Comparison of ENCODE assay signal across 15 mouse cellular contexts in genomic region chr7:126251698-126252097, GRCm38 (mm10). TPM values are rescaled to one million over a fixed set of nuclear protein-coding genes. Genes with fewer than 3 reads are reported as not detected.
DNase-seq lines count a peak whose midpoint lies in the region; ATAC-seq lines count a peak whose summit lies in the region.
"Had no signal": no experiment of that assay in that cellular context is flagged by ENCODE, and none has a peak within 500 bp of the region (broad histone marks: within the 10 kb centered on the region; RNA-seq: fewer than 3 reads in every experiment).

No protein-coding gene starts in this region.

- intact Hi-C loops in heart, postnatal 14 days (cut with DNase I) = no loop called here

- ATAC-seq in hindbrain, embryonic 14.5 days (ENCODE audit: low FRiP score) = no peak
- ATAC-seq: forebrain, embryonic 13.5 days had no signal

- no peaks in the 10 kb centered on the region for H3K9me3 ChIP-seq in hindbrain, embryonic 14.5 days (ENCODE audit: control insufficient read depth, low read length)
- H3K9me3 ChIP-seq: embryonic facial prominence, embryonic 15.5 days; forebrain, embryonic 13.5 days; neural tube, embryonic 15.5 days had no signal

- no peaks in the 10 kb centered on the region for H3K36me3 ChIP-seq in hindbrain, embryonic 14.5 days (replicated peaks; ENCODE audit: control insufficient read depth, insufficient read depth)
- H3K36me3 ChIP-seq: embryonic facial prominence, embryonic 15.5 days; neural tube, embryonic 15.5 days had no signal

- no peak overlapping the region for H3K27ac ChIP-seq in hindbrain, embryonic 14.5 days
- H3K27ac ChIP-seq: embryonic facial prominence, embryonic 15.5 days; forebrain, embryonic 13.5 days; kidney, postnatal 0 days; neural tube, embryonic 15.5 days; stomach, postnatal 0 days had no signal

- DNase-seq in cerebellum, adult 11-12 months = peak; percentile 91
- DNase-seq in cerebellum, adult 9-10 months = peak; percentile 95
- DNase-seq in gastrocnemius, postnatal 25 days = peak; percentile 80
- peak; percentile 50 to 60 for DNase-seq in heart, postnatal 14 days
- DNase-seq in urinary bladder, postnatal 36 days (ENCODE audit: low spot score in 2 of 2) = no peak
- DNase-seq in hindbrain, embryonic 14.5 days (ENCODE audit: low spot score) = no peak
- no peak for DNase-seq in adrenal gland, postnatal 4 days (ENCODE audit: low spot score in 2 of 2)
- DNase-seq: layer of hippocampus, adult 9-11 months; lung, postnatal 10 days; spleen, adult 18-20 months had no signal

- 76% methylated on average over 3 of the region's 3 CpGs for WGBS in hindbrain, embryonic 14.5 days

- no peak overlapping the region for H3K9ac ChIP-seq in hindbrain, embryonic 14.5 days
- H3K9ac ChIP-seq: embryonic facial prominence, embryonic 15.5 days; forebrain, embryonic 13.5 days; neural tube, embryonic 15.5 days had no signal

- no peaks in the 10 kb centered on the region for H3K27me3 ChIP-seq in hindbrain, embryonic 14.5 days (ENCODE audit: control insufficient read depth, insufficient read depth, low read length)
- H3K27me3 ChIP-seq: neural tube, embryonic 15.5 days had no signal

- no peak overlapping the region for H3K4me2 ChIP-seq in hindbrain, embryonic 14.5 days (replicated peaks)
- H3K4me2 ChIP-seq: embryonic facial prominence, embryonic 15.5 days; forebrain, embryonic 13.5 days; neural tube, embryonic 15.5 days had no signal

- peaks cover 6% of the 10 kb centered on the region for H3K4me1 ChIP-seq in hindbrain, embryonic 14.5 days (replicated peaks; ENCODE audit: control insufficient read depth, insufficient read depth, low read length)

- H3K4me3 ChIP-seq in hindbrain, embryonic 14.5 days (replicated peaks; ENCODE audit: low read length) = no peak overlapping the region
- H3K4me3 ChIP-seq: embryonic facial prominence, embryonic 15.5 days; forebrain, embryonic 13.5 days; neural tube, embryonic 15.5 days had no signal

RNA-seq across cellular contexts. Expression of gene Sbk1, which starts 20.7 kb away (rescaled TPM):
- total RNA-seq in gastrocnemius, postnatal 25 days (2021) = 10 to 100 TPM; 22.2 to 25.0 TPM
- total RNA-seq in heart, postnatal 14 days (2021) = 10 to 100 TPM; 77.7 to 82.2 TPM
- polyA plus RNA-seq in hindbrain, embryonic 14.5 days (2014; fragmentation: Nextera tagmentation; extraction: Ambion mirVana) = 290 and 319 TPM in 2 replicates
- 10 to 100 TPM; 60.4 to 60.6 TPM for total RNA-seq in adrenal gland, postnatal 4 days (2021)

RNA-seq across cellular contexts. Expression of gene Xpo6, which starts 51.4 kb away (rescaled TPM):
- total RNA-seq in gastrocnemius, postnatal 25 days (2021) = 10 to 100 TPM; 15.8 to 16.0 TPM
- total RNA-seq in heart, postnatal 14 days (2021) = 10 to 100 TPM; 34.8 to 36.3 TPM
- 63.9 and 69.3 TPM in 2 replicates for polyA plus RNA-seq in hindbrain, embryonic 14.5 days (2014; fragmentation: Nextera tagmentation; extraction: Ambion mirVana)
- total RNA-seq in adrenal gland, postnatal 4 days (2021) = 100 to 1,000 TPM in 1 of 2 experiments, 10 to 100 TPM in 1; 98.4 to 103 TPM

Comparison
In these comparisons a context has a peak if more than half of its experiments do, and no peak if none do; other contexts are left out.
1. DNase-seq: peak in cerebellum, adult 11-12 months (single experiment), cerebellum, adult 9-10 months (single experiment), gastrocnemius, postnatal 25 days (single experiment) and heart, postnatal 14 days (2 of 2); none in urinary bladder, postnatal 36 days (0 of 2), hindbrain, embryonic 14.5 days (single experiment) and adrenal gland, postnatal 4 days (0 of 2).